Mouse (Mus musculus) embryonic fibroblast, embryonic 13.5 days (primary cell): Measurements from ENCODE around the gene Atf6b.

Experiments used
- CTCF ChIP-seq: IDR thresholded peaks from 2 replicates; pipeline ENCODE4 v1.5.1; 2011; ENCODE audit warnings: mild to moderate bottlenecking, control low read depth, low read length, moderate library complexity, borderline replicate concordance; ENCODE audit not compliant: insufficient read depth
- POLR2A ChIP-seq: IDR thresholded peaks from 2 replicates; pipeline ENCODE4 v1.6.1; 2011; ENCODE audit warnings: low read depth, mild to moderate bottlenecking, control low read depth, low read length, moderate library complexity

- TF ChIP-seq POLR2A (no peak), CTCF (no peak)
These were observed 29.1 kb downstream of the Atf6b start for GRCm38 (mm10) chr17:34676093-34676460.
